Mouse (Mus musculus) kidney, adult 2 months (tissue): ENCODE results near the gene Mast4. TPM values are rescaled to one million over a fixed set of nuclear protein-coding genes. Genes with fewer than 3 reads are reported as not detected.

Source experiments
- DNase-seq: peaks from one replicate; pipeline ENCODE4 v3.0.0; 2021
- H3K27ac ChIP-seq: fragments of 200-500 bp; 2 replicates; pipeline ENCODE4 v1.5.1; 2012; ENCODE audit warnings: low read depth, low read length, control low read depth, inconsistent platforms; ENCODE audit not compliant: insufficient read depth
- H3K27me3 ChIP-seq: fragments of 200-500 bp; replicated peaks from 2 replicates; pipeline ENCODE4 v1.6.1; 2012; ENCODE audit warnings: mild to moderate bottlenecking, moderate library complexity, low read length, inconsistent platforms; ENCODE audit not compliant: control insufficient read depth, insufficient read depth
- H3K36me3 ChIP-seq: fragments of 200-500 bp; 2 replicates; pipeline ENCODE4 v1.6.1; 2012; ENCODE audit warnings: mild to moderate bottlenecking, moderate library complexity, low read length, inconsistent platforms; ENCODE audit not compliant: control insufficient read depth, insufficient read depth
- H3K4me1 ChIP-seq: fragments of 200-500 bp; 2 replicates; pipeline ENCODE4 v1.6.1; 2011; ENCODE audit warnings: low read length; ENCODE audit not compliant: control insufficient read depth, insufficient read depth
- H3K4me3 ChIP-seq: fragments of 200-500 bp; 2 replicates; pipeline ENCODE4 v1.5.1; 2011; ENCODE audit warnings: mild to moderate bottlenecking, low read depth, low read length, control low read depth; ENCODE audit not compliant: insufficient read depth
- CTCF ChIP-seq: fragments of 200-500 bp; conservative IDR thresholded peaks from 2 replicates; pipeline ENCODE4 v1.5.1; 2011; ENCODE audit warnings: low read depth, mild to moderate bottlenecking, control low read depth, low read length, moderate library complexity, mixed read lengths; ENCODE audit not compliant: insufficient read depth, insufficient read length
- POLR2A ChIP-seq: fragments of 200-500 bp; IDR thresholded peaks from one replicate; pipeline ENCODE4 v1.6.1; 2011; ENCODE audit warnings: low read depth, low read length, control low read depth
- WGBS: fragments of 180-500 bp; shearing (Covaris S2); methylation state at CpG from one replicate; pipeline ENCODE4 v1.1.7; 2018; 5-methylcytosine and 5-hydroxymethylcytosine counted together
- polyA plus RNA-seq: library from polyadenylated mRNA; depleted of rRNA; stranded (reverse); fragments of >200 nt; gene quantifications from 2 replicates; pipeline ENCODE4 v1.2.3, GENCODE M21; 2012

Mast4 gene
- polyA plus RNA-seq, 1 experiment = 6.5 TPM

DNA sequence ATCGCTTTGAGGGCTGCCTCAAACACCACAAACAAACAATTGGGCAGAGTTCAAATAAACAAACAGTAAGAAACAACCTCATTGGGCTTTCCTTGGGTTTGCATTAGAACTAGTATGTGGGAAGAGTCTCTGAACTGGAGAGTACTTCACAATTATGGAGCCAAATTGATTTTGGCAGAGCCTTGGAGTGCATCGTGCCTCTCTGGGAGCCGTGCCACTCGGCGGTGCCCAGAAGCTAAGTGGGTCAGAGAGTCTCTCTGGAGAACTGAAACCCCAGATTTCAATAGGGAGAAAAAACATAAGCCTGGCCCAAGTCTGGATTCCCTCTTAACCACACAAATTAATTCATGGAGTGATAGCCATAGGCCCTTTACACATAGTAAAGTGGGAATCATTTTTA lies 400.6 kb downstream of the Mast4 start:
- H3K27ac ChIP-seq = no peak overlapping the region
- no peaks in the 10 kb centered on the region; the same call in 1 of the 2 replicates for H3K27me3 ChIP-seq
- peaks cover 11% of the 10 kb centered on the region for H3K4me1 ChIP-seq
- DNase-seq = peak; percentile 55
- H3K36me3 ChIP-seq = no peaks in the 10 kb centered on the region
- WGBS = 72% methylated on average over 5 of the region's 5 CpGs
- TF ChIP-seq POLR2A (no peak), CTCF (no peak)
- no peak overlapping the region for H3K4me3 ChIP-seq

DNA sequence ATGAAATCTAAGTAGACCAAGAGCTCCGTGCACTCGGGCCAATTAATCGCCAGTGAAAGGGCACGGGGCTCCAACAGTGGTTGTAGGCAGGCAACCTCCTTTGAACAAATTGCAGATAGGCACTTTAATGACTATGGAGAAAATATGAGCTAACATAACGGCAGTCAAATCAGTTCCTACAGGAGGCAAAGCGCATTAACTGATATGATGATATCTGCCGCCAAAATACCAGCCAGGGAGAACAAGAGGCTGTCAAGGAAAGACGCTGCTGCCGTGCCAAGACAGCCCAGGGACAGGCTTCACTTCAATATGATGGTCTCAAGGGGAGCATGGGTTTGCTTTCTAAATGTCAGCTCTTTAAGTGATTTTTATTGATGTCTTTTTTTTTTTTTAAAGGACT lies 401.9 kb downstream of the Mast4 start:
- TF ChIP-seq CTCF = no peak
- no peak for TF ChIP-seq POLR2A
- H3K27me3 ChIP-seq = no peaks in the 10 kb centered on the region; the same call in 1 of the 2 replicates
- H3K36me3 ChIP-seq = no peaks in the 10 kb centered on the region
- no peak overlapping the region for H3K27ac ChIP-seq
- WGBS = 48% methylated on average over 9 of the region's 9 CpGs
- no peak for DNase-seq
- no peak overlapping the region for H3K4me3 ChIP-seq
- peaks cover 11% of the 10 kb centered on the region for H3K4me1 ChIP-seq

DNA sequence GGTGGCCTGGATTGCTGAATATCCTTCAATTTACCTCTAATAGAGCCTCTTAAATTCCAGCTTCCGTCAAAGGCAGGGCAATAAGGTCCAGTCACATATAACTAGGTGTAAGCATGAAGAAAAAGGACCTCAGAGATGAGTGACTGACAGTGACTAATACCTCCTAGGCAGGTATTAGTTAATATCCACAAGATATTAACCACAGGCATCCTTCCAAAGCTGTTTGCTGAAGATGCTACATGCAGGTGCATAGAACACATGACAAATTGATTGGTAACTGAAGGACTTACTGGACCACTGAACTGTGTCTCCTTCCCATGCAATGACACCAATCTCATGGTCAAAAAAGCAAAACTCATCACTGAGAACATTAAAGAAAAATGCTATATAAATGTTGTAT lies 402.3 kb downstream of the Mast4 start:
- Histone ChIP-seq H3K4me1 (peaks cover 11% of the 10 kb centered on the region), H3K4me3 (no peak overlapping the region), H3K27ac (no peak overlapping the region), H3K27me3 (no peaks in the 10 kb centered on the region; the same call in 1 of the 2 replicates), H3K36me3 (no peaks in the 10 kb centered on the region)
- 58% methylated on average over 1 of the region's 1 CpGs for WGBS
- peak; percentile 71 for DNase-seq
- TF ChIP-seq CTCF (no peak), POLR2A (no peak)

DNA sequence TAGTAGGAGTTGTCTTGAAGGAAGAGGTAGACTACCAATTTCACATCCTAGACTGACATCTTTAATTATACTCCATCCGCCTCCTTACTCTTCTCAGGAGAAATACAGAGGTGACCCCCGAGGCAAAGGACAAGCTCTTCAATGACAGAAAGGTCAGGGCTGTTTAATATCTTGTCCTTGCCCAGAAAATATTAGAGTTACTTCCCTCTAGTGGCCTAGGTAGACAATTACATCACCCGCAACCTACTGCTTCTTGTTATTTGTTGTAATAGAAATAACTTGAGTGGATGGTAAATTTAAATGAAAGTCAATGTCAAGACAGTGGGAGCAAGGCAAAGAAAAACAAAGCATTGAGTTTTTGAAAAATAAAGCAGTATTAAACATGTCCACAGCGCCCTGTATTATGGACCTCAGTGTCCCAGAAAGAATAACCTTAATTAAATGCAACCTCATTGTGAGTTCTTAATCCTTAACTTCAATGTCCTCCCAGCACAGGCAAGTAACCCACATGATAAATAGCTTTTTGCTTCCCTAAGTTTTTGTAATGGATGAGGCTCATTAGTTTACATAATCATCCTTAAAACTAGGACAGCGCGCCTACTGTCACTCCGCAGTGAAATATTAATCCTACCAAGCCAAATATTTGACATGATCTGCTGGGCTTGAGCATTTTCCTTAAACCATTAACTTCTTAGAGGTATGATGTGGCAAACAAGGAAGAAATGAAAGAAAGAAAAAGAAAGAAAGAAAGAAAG lies 408.3 kb downstream of the Mast4 start:
- Histone ChIP-seq H3K27ac (no peak overlapping the region), H3K4me1 (peaks cover 3% of the 10 kb centered on the region; the same call in 1 of the 2 replicates), H3K27me3 (no peaks in the 10 kb centered on the region; the same call in 1 of the 2 replicates), H3K36me3 (no peaks in the 10 kb centered on the region), H3K4me3 (no peak overlapping the region)
- TF ChIP-seq CTCF (no peak), POLR2A (no peak)
- peak; percentile 86 for DNase-seq
- 56% methylated on average over 7 of the region's 7 CpGs for whole genome bisulfite sequencing

DNA sequence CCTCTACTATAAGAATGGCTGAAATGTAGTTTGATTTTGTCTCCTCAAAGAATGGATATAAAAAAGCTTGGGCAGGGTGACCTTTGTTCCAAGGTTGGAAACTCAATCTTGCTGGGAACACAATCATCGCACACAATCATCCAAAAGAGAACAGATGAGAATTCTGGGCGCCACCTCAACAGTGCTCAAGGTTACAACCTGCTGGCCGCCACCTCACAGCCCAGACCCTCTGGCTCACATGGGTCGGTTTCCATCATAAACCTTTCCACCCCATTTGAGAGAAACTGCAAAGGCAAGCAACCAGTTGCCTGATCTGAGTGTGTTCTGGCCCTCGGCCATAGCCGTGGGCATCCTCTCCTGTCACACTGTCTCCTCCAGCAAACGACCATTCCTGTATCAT lies 414.6 kb downstream of the Mast4 start:
- WGBS = 80% methylated on average over 7 of the region's 7 CpGs
- Histone ChIP-seq H3K36me3 (no peaks in the 10 kb centered on the region), H3K4me3 (no peak overlapping the region), H3K27ac (no peak overlapping the region), H3K27me3 (no peaks in the 10 kb centered on the region), H3K4me1 (peaks cover 7% of the 10 kb centered on the region; the same call in 1 of the 2 replicates)
- TF ChIP-seq CTCF = no peak
- DNase-seq = no peak

DNA sequence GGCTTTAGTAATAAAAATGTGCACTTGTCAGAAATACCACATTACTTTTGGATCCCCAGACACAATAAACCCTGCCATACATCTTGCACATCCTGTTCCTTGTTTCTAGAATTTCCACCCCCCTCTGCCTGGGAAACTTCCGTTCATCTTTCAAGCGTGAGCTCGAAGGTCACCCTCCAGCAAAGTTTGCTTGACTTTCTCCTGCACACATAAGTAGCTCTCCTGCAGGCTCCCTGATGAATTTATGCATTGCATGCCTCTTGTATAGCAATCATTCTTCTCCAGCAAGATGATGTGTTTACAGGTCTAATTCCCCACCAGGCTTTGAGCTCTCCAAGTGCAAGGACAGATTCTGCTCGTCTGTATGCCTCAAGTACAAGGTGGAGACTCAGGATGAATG lies 415.7 kb downstream of the Mast4 start:
- no peak overlapping the region for H3K27ac ChIP-seq
- H3K36me3 ChIP-seq = no peaks in the 10 kb centered on the region
- H3K27me3 ChIP-seq = no peaks in the 10 kb centered on the region
- WGBS = 15% methylated on average over 4 of the region's 4 CpGs
- TF ChIP-seq CTCF (no peak), POLR2A (no peak)
- DNase-seq = no peak
- H3K4me1 ChIP-seq = peaks cover 13% of the 10 kb centered on the region; the same call in 1 of the 2 replicates
- H3K4me3 ChIP-seq = no peak overlapping the region

DNA sequence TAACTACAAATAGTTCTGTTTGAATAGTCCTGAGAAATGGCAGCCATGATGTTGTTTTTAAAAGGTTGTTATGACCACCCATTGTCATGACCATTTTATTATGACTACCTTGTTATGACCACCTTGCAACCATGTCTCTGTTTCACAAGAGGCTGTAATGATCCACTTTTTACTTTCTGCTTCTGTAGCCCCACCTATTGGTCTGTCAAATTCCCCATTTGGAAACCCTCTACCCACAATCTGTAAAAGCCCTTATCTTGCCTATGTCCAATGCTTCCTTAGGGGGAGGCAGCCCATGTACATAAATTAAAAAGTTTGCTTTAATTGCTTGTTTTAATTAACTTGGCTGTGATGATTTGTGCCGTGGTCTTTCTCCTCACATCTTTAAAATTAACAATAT lies 419.0 kb downstream of the Mast4 start:
- no peak overlapping the region for H3K4me3 ChIP-seq
- TF ChIP-seq POLR2A (no peak), CTCF (no peak)
- DNase-seq = no peak
- H3K36me3 ChIP-seq = no peaks in the 10 kb centered on the region
- H3K4me1 ChIP-seq = peaks cover 16% of the 10 kb centered on the region; the same call in 1 of the 2 replicates
- WGBS = 83% methylated on average over 1 of the region's 1 CpGs
- H3K27me3 ChIP-seq = no peaks in the 10 kb centered on the region
- no peak overlapping the region for H3K27ac ChIP-seq
